Mouse (Mus musculus): ENCODE results near the gene Ager. TPM values are rescaled to one million over a fixed set of nuclear protein-coding genes. Genes with fewer than 3 reads are reported as not detected.

Ager gene
- total RNA-seq (2021), result under 1 TPM in 1 of 2 experiments, not detected in 1; 0.23 TPM
- long read RNA-seq, experiment 1, result 0 reads
- long read RNA-seq, experiment 2, partial matches to known transcripts, result 0 of 1 reads
- long read RNA-seq, experiment 2, other reads (novel, unspliced or antisense), result 0 of 1 reads

- DNase-seq, result no peak
Measured at GRCm38 (mm10) chr17:34597566-34598095, at the start of gene Ager. Ager (plus strand) TSS chr17:34597862.

DNA sequence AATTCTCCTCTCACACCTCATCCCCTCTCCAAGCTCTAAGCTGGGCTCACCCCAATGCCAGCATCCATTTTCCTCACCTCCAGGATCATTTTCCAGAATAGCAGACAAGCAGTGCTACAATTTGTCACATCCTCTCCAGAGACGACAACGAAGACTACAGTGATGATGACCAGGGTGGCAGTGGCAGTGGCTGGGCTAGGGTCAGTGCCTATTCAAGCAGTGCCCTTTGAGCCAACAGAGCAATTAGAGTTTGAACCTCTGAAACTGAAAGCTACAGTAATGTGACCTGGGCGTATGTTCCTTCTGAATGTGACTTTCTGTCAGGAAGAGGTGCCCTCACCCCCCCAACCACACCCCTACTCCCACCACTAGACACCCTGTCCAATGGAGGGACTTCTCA is 48.5 kb upstream of the Ager start:
- DNase-seq, result no peak

GRCm38 (mm10) chr17:34549843-34550242 is 47.8 kb upstream of the Ager start:
- DNase-seq, result no peak

- DNase-seq, result peak; percentile 80 to 91
Measured at GRCm38 (mm10) chr17:34555483-34555882, 42.2 kb upstream of the Ager start.

- DNase-seq, result no peak
Measured at GRCm38 (mm10) chr17:34556406-34556805, 41.3 kb upstream of the Ager start.

DNA sequence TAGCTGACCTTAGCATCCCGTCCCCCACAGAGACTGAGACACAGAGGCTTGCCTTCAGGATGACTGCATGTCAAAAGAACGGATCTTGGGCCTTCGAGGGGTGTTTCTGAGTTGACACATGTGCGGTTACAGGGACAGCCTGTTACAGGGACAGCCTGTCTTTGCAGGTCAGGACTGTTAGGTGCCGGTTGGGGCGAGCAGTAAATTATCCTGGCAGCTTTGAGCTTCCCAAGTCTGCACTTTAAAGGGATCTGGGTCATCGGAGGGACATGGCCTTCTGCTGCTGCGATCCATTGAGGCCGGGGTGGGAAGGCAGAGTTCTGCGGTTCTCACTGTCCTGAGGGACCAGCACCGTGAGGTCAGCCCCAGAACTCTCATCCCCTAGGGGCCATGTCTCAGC is 40.3 kb upstream of the Ager start:
- no peak for DNase-seq

DNA sequence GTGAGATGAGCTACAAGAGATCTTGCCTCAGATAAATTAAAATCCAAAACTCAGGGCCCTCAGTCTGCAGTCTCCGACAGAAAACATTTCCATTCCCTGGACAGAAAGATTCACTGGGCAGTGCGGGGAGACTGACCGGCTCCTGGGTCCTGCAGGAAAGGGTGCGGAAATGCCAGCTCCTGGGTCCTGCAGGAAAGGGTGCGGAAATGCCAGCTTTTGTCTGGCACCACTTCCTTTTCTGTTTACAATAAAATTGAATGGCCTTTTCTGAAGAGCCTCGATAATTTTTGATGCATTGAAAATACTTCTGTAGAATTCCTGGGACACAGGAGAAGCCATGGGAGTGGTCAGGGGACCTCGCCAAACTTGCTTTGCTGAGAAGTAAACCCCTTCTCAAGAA is 38.5 kb upstream of the Ager start:
- DNase-seq, result no peak

DNA sequence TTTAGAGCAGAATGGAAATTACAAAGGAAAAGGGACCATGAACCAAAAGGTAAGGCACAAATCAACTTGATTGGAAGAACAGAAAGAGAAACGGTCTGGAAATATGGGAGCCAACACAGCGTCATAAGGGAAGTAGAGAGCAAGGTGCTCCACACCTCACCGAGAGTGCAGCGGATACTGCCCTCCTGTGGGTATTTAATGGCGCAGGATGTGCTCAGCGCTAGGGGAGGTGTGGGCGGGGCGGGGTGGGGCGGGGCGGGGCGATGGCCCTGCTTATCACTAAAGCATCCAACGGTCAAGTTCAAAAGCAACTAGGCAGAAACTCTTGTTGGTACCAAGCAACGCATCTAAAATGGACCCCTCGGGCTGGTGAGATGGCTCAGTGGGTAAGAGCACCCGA is 37.8 kb upstream of the Ager start:
- no peak for DNase-seq

DNA sequence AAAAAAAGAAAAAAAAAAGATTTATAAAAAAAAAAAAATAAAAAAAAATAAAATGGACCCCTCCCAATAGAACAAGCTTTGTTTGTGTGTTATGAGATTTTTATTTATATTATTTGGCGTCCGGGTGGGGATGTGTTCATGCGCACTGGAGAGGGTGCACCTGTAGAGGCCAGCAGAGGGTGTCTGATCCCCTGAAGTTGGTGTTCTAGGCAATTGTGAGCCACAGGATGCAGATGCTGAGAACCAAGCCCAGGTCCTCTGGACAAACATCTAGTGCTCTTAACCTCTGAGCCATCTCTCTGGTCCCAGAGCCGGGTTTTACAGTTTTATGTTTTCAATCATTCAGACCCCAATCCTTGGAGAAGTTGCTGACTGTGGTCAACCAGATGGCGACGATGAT is 37.2 kb upstream of the Ager start:
- DNase-seq, result no peak

DNA sequence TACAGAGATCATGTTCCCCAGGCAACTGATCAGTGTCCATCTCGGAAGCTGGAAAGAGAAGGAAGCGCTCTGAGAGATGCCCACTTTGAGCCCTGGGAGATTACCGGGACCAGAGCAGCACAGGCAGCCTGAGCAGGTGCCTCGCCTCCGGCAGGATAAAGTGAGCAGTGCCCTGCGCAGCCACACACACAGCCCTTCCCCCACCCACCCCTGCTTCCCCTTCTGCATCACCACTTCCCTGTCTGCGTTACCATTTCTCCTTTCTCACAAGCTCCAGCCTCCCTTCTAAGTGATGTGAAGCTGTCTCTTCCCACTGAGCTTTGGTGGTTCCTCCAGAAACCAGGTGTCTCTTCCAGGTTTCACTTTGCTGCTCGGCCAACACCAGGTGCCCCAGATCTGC is 36.5 kb upstream of the Ager start:
- no peak for DNase-seq

GRCm38 (mm10) chr17:34562595-34562994 is 35.1 kb upstream of the Ager start:
- DNase-seq, result no peak

DNA sequence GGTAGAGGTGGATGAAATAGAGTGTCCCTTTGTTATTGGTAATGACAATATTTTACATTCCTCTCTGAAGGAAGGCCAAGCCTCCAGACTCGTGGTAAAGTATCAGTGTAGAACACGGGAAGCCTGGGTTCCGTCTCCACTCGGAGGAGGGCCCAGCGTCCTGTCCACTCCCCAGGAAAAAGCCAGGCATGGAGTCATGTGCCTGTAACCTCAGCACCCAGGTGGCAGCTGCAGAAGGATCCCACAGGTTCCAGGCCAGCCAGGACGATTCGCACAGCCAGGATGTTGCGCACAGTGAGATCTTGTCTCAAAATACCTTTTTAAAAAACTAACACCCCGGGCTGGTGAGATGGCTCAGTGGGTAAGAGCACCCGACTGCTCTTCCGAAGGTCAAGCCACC is 34.3 kb upstream of the Ager start:
- no peak for DNase-seq

GRCm38 (mm10) chr17:34564003-34564421 is 33.6 kb upstream of the Ager start, which contains the start of gene Notch4:
Notch4 (plus strand) TSS chr17:34564268.
- DNase-seq, result peak; percentile 72 to 89

DNA sequence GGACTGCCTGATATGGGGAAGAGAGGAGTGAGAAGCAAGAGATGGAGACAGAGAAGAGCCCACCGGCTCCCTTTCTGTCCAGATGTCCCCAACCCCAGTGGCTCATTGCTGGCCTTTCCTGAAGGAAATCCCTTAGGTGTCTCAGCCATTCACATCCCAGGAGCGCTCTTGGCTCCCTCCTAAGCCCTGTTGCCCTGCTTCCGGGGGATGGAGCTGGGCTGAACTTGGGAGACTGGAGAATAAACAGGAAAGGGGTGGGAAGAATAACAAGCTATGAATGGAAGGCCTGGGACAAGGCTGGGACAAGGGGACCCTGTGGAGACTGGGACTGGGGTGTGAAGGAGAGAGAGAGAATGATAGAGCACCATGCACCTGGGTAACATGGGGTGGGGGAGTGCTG is 32.9 kb upstream of the Ager start:
- peak; percentile 63 to 89 for DNase-seq

- no peak for DNase-seq
Measured at GRCm38 (mm10) chr17:34567311-34567710, 30.4 kb upstream of the Ager start.

DNA sequence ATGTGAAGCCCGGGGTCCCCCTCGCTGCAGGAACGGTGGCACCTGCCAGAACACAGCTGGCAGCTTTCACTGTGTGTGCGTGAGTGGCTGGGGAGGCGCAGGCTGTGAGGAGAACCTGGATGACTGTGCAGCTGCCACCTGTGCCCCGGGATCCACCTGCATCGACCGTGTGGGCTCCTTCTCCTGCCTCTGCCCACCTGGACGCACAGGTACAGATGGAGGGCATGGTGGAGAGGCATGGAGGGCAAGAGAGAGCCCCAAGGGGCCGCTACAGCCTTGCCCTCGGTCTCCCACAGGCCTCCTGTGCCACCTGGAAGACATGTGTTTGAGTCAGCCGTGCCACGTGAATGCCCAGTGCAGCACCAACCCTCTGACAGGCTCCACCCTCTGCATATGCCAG is 29.2 kb upstream of the Ager start:
- no peak for DNase-seq

DNA sequence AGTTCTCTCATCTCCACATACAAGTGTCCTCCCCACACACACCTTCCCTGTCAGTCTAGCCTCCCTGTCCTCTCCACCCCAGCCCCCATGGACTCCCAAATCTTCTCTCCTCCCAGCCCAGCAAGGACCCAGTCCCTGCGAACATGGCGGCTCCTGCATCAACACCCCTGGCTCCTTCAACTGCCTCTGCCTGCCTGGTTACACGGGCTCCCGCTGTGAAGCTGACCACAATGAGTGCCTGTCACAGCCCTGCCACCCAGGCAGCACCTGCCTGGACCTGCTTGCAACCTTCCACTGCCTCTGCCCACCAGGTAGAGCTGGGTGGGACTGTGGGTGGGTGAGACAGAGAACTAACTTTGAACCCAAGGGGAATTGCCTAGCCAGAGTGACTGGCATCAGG is 27.7 kb upstream of the Ager start:
- DNase-seq, result no peak

DNA sequence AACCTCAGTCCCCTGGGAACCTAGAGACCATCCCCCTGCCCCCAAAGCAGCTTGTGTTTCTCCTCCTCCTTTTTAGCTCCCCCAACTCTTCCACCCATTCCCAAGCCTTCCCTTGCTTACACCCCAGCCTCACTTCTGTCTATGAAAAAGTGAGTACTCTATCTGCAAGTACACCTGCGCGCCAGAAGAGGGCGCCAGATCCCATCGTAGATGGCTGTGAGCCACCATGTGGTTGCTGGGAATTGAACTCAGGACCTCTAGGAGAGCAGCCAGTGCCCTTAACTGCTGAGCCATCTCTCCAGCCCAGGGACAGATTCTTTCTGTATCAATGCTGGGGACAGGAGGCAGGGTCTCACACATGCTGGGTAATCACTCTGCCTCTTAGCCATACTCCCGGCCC is 25.8 kb upstream of the Ager start:
- no peak for DNase-seq

GRCm38 (mm10) chr17:34572361-34572760 is 25.3 kb upstream of the Ager start:
- no peak for DNase-seq

DNA sequence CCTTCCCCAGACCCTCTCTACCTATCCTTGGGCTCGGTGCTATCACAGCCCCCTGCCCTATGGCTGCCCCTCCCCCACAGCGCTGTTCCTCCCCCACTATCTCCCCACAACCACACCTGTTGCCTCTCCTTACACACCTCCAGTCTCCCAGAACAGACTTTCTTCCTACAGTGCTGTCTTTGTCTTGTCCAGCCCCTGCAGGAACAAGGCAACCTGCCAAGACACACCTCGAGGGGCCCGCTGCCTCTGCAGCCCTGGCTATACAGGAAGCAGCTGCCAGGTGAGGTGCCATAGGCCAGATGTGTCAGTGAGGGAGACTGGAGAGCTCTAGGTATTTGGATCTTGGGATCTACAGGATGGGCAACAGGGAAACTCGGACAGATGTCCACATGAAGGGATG is 21.1 kb upstream of the Ager start:
- no peak for DNase-seq

- no peak for DNase-seq
Measured at GRCm38 (mm10) chr17:34578070-34578469, 19.6 kb upstream of the Ager start.

DNA sequence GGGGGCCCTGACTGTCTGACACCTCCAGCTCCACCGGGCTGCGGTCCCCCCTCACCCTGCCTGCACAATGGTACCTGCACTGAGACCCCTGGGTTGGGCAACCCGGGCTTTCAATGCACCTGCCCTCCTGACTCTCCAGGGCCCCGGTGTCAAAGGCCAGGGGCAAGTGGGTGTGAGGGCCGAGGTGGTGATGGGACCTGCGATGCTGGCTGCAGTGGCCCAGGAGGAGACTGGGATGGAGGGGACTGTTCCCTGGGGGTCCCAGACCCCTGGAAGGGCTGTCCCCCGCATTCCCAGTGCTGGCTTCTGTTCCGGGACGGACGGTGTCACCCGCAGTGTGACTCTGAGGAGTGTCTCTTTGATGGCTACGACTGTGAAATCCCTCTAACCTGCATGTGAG is 15.1 kb upstream of the Ager start:
- DNase-seq, result no peak

DNA sequence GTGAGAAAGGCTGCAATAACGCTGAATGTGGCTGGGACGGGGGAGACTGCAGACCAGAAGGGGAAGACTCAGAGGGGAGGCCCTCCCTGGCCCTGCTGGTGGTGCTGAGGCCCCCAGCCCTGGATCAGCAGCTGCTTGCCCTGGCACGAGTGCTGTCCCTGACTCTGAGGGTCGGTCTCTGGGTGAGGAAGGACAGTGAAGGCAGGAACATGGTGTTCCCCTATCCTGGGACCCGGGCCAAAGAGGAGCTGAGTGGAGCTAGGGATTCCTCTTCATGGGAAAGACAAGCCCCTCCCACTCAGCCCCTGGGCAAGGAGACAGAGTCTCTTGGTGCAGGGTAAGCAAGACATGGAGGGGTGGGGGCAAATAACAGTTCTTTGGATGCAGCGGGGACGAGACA is 14.3 kb upstream of the Ager start:
- peak in 1 of 2 experiments; percentile 44 for DNase-seq

DNA sequence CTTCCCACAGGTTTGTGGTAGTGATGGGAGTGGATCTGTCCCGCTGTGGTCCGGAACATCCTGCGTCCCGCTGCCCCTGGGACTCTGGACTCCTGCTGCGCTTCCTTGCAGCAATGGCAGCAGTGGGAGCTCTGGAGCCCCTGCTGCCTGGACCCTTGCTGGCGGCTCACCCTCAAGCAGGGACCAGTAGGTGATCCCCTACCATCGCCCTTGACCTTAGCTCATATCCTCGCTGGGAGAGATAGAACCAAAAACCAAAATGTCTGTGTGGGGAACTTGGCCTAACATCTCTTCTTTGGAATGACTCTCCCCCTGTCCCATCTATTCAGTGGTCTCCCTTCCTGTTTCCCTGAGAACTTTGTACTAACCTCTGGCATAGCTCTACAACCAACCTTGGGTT is 13.8 kb upstream of the Ager start:
- no peak for DNase-seq

DNA sequence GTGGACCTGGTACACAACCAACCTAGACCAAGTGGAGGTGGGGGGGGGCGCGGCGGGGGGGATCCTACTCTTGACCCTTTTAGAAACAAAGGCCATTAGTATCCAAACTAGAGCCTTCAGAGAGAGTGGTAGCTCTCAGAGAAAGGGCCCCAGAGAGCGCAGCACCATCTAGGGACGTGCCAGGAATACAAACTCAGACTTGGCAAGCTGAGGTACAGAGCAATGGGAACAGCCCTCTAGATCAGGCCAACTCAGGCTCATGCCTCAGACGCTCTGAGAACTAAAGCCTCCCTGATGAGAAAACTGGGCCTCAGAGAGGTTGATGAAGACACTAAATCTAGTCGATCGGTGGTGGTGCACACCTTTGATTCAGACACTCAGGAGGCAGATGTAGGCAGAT is 12.5 kb upstream of the Ager start:
- DNase-seq, result no peak
